Mouse (Mus musculus) E14TG2a.4 (cell line): ENCODE measurements at regions not wholly inside any gene's neighbourhood (a gene's known extent, or its start where the extent isn't known, plus 50 kb on each side); places are given as distances from the start of the nearest gene placed in this dataset.

Experiments used
- CTCF ChIP-seq: conservative IDR thresholded peaks from 2 replicates; pipeline ENCODE4 v1.5.1; 2014; ENCODE audit warnings: low read length
- POU5F1 ChIP-seq: IDR thresholded peaks from 2 replicates; pipeline ENCODE4 v1.6.1; 2014; ENCODE audit warnings: low read length, borderline replicate concordance

GRCm38 (mm10) chr12:27576109-27576700, 233.8 kb upstream of the Sox11 start:
- TF ChIP-seq CTCF, result no peak
- TF ChIP-seq POU5F1, result no peak
